Mouse (Mus musculus) midbrain, embryonic 15.5 days (tissue): ENCODE data around the gene Slc43a3. TPM values are rescaled to one million over a fixed set of nuclear protein-coding genes. Genes with fewer than 3 reads are reported as not detected.

Experiments
- ATAC-seq: fragments of 200-750 bp; cut with Nextera tagmentation; replicated peaks from 2 replicates; pipeline ENCODE4 v1.8.0; 2017; ENCODE audit warnings: moderate TSS enrichment
- H3K27ac ChIP-seq: fragments of 300-500 bp; sonication (generic); 2 replicates; pipeline ENCODE4 v1.5.1; 2015; ENCODE audit warnings: mild to moderate bottlenecking, inconsistent platforms
- H3K27me3 ChIP-seq: fragments of 300-500 bp; sonication (generic); replicated peaks from 2 replicates; pipeline ENCODE4 v1.6.1; 2015; ENCODE audit warnings: inconsistent platforms
- H3K36me3 ChIP-seq: fragments of 300-500 bp; sonication (generic); replicated peaks from 2 replicates; pipeline ENCODE4 v1.6.1; 2015; ENCODE audit warnings: inconsistent platforms
- H3K4me1 ChIP-seq: fragments of 300-500 bp; sonication (generic); 2 replicates; pipeline ENCODE4 v1.6.1; 2015; ENCODE audit warnings: inconsistent platforms
- H3K4me2 ChIP-seq: fragments of 300-500 bp; sonication (generic); 2 replicates; pipeline ENCODE4 v1.6.1; 2015; ENCODE audit warnings: inconsistent platforms, mild to moderate bottlenecking, moderate library complexity
- H3K4me3 ChIP-seq: fragments of 300-500 bp; sonication (generic); 2 replicates; pipeline ENCODE4 v1.5.1; 2015; ENCODE audit warnings: mild to moderate bottlenecking, inconsistent platforms
- H3K9ac ChIP-seq: fragments of 300-500 bp; sonication (generic); 2 replicates; pipeline ENCODE4 v1.6.1; 2015; ENCODE audit warnings: mild to moderate bottlenecking, inconsistent platforms
- H3K9me3 ChIP-seq: fragments of 300-500 bp; sonication (generic); 2 replicates; pipeline ENCODE4 v1.6.1; 2016; ENCODE audit warnings: inconsistent platforms
- WGBS: fragments of 180-500 bp; shearing (Covaris S2); methylation state at CpG from one replicate; pipeline ENCODE4 v1.1.7; 2015; ENCODE audit warnings: mixed read lengths; 5-methylcytosine and 5-hydroxymethylcytosine counted together
- polyA plus RNA-seq: library from polyadenylated mRNA; unstranded; fragments of >200 nt; fragmentation: Nextera tagmentation; extraction: Ambion mirVana; gene quantifications from 2 replicates; pipeline ENCODE4 v1.2.1, GENCODE M21; 2015

Slc43a3 gene
- polyA plus RNA-seq, 1 experiment from 2014 or later, result 3.8 TPM

GRCm38 (mm10) chr2:84941332-84941731 lies 5.0 kb downstream of the Slc43a3 start:
- H3K9ac ChIP-seq, result no peak overlapping the region
- no peak for ATAC-seq
- no peaks in the 10 kb centered on the region for H3K27me3 ChIP-seq
- 87% methylated on average over 2 of the region's 2 CpGs for WGBS
- no peaks in the 10 kb centered on the region for H3K36me3 ChIP-seq
- H3K9me3 ChIP-seq, result no peaks in the 10 kb centered on the region
- no peak overlapping the region for H3K27ac ChIP-seq
- no peaks in the 10 kb centered on the region; the same call in 1 of the 2 replicates for H3K4me1 ChIP-seq
- H3K4me2 ChIP-seq, result no peak overlapping the region
- no peak overlapping the region for H3K4me3 ChIP-seq

GRCm38 (mm10) chr2:84941795-84942194 lies 5.4 kb downstream of the Slc43a3 start:
- Histone ChIP-seq H3K4me2 (no peak overlapping the region), H3K9me3 (no peaks in the 10 kb centered on the region), H3K4me1 (no peaks in the 10 kb centered on the region; the same call in 1 of the 2 replicates), H3K9ac (no peak overlapping the region), H3K27ac (no peak overlapping the region), H3K4me3 (no peak overlapping the region), H3K36me3 (no peaks in the 10 kb centered on the region), H3K27me3 (no peaks in the 10 kb centered on the region)
- no peak for ATAC-seq
- WGBS, result 84% methylated on average over 4 of the region's 4 CpGs

- H3K27ac ChIP-seq, result no peak overlapping the region
- no peaks in the 10 kb centered on the region for H3K36me3 ChIP-seq
- no peak overlapping the region for H3K4me2 ChIP-seq
- H3K4me1 ChIP-seq, result no peaks in the 10 kb centered on the region
- WGBS, result 91% methylated on average over 3 of the region's 3 CpGs
- no peak overlapping the region for H3K4me3 ChIP-seq
- H3K9ac ChIP-seq, result no peak overlapping the region
- no peak for ATAC-seq
- H3K9me3 ChIP-seq, result no peaks in the 10 kb centered on the region
- H3K27me3 ChIP-seq, result no peaks in the 10 kb centered on the region
Observed at GRCm38 (mm10) chr2:84947154-84947771, 10.9 kb downstream of the Slc43a3 start.

DNA sequence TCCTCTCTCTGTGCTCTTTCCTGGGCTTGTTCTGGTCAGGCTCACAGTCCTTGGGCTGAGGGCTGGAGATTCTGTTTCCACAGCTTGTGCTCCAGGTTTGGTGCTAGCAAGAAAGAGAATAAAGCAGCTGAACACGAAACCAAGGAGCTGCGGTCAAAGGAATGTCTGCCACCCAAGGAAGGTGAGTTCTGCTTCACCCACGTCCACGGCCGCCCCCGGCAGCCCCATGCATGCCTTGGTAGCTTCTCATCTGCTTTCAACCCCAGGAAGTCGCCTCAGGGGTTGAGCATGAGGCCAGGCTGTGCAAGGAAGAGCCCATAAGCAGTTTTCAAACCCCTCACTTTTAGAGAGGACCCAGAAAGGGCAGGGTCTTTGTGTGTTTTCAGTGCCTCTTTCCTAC lies 11.9 kb downstream of the Slc43a3 start:
- WGBS, result 86% methylated on average over 7 of the region's 7 CpGs
- Histone ChIP-seq H3K4me1 (no peaks in the 10 kb centered on the region), H3K9me3 (no peaks in the 10 kb centered on the region), H3K4me2 (no peak overlapping the region), H3K27me3 (no peaks in the 10 kb centered on the region), H3K9ac (no peak overlapping the region), H3K4me3 (no peak overlapping the region), H3K27ac (no peak overlapping the region), H3K36me3 (no peaks in the 10 kb centered on the region)
- ATAC-seq, result no peak

DNA sequence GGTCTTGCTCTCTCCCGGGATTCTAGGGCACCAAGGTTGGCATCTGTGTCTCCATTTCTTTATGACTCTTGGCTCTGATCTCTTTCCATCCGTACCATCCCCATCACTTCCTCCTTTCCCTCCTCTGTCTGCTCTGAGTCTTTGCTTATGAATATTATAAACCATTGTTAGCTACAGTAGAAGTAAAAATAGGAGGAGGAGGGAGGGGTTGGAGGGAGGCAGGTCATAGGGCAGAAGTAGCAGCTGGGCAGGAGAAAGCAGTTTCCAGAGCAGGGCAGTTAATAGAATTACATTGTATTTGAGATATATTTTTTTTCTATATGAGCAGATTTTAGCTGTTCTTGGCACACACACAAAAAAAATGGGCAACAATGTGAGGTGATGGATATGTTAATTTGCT lies 12.3 kb downstream of the Slc43a3 start:
- Histone ChIP-seq H3K36me3 (no peaks in the 10 kb centered on the region), H3K4me3 (no peak overlapping the region), H3K4me2 (no peak overlapping the region), H3K27ac (no peak overlapping the region), H3K27me3 (no peaks in the 10 kb centered on the region), H3K9ac (no peak overlapping the region), H3K9me3 (no peaks in the 10 kb centered on the region), H3K4me1 (no peaks in the 10 kb centered on the region)
- 68% methylated on average over 2 of the region's 2 CpGs for WGBS
- no peak for ATAC-seq

GRCm38 (mm10) chr2:84951027-84951426 lies 14.6 kb downstream of the Slc43a3 start:
- H3K4me3 ChIP-seq, result no peak overlapping the region
- H3K9me3 ChIP-seq, result no peaks in the 10 kb centered on the region
- 93% methylated on average over 8 of the region's 8 CpGs for WGBS
- no peak overlapping the region for H3K27ac ChIP-seq
- no peaks in the 10 kb centered on the region for H3K4me1 ChIP-seq
- H3K9ac ChIP-seq, result no peak overlapping the region
- H3K27me3 ChIP-seq, result no peaks in the 10 kb centered on the region
- ATAC-seq, result no peak
- no peak overlapping the region for H3K4me2 ChIP-seq
- no peaks in the 10 kb centered on the region for H3K36me3 ChIP-seq

DNA sequence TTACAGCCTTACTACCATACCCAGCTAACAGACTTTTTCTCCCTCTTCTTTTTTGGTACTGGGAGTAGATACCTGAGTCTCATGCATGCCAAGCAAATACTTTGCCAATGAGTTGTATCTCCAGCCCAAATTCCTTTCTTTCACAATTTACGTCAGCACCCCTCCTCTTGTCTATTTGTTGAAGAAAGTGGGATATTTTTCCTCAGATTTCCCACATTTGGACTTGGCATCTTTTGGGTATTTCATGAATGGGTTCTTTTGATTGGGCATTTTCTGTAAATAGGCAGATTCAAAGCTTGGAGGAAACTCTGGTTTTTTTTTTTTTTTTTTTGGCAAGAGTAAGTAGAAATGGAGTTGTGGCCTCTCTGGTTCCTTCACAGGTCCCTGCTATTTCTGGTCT lies 15.9 kb downstream of the Slc43a3 start:
- Histone ChIP-seq H3K9ac (no peak overlapping the region), H3K9me3 (no peaks in the 10 kb centered on the region), H3K4me2 (no peak overlapping the region), H3K27ac (no peak overlapping the region), H3K4me3 (no peak overlapping the region), H3K36me3 (no peaks in the 10 kb centered on the region), H3K27me3 (no peaks in the 10 kb centered on the region), H3K4me1 (no peaks in the 10 kb centered on the region)
- ATAC-seq, result no peak
- WGBS, result 91% methylated on average over 1 of the region's 1 CpGs

- Histone ChIP-seq H3K4me3 (no peak overlapping the region), H3K27ac (no peak overlapping the region), H3K27me3 (no peaks in the 10 kb centered on the region), H3K4me1 (no peaks in the 10 kb centered on the region), H3K9ac (no peak overlapping the region), H3K36me3 (no peaks in the 10 kb centered on the region), H3K9me3 (no peaks in the 10 kb centered on the region), H3K4me2 (no peak overlapping the region)
- WGBS, result 83% methylated on average over 4 of the region's 4 CpGs
- ATAC-seq, result no peak
Observed at GRCm38 (mm10) chr2:84952693-84953092, 16.3 kb downstream of the Slc43a3 start.

DNA sequence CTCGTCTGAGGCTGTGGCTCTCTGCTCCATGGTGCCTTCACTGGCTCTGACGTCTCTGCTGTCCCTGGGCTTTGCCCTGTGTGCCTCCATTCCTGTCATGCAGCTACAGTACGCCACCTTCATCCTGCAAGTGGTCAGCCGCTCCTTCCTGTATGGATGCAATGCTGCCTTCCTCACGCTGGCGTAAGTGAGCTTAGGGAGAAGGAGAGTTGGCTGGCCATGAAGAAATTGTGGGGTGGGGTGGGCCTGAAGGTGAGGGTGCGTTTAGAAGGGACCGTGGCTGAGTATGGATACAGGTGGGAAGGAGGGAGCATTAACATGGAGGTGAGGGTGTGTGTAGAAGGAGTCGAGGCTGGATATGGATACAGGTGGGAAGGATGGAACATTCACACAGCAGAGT lies 19.1 kb downstream of the Slc43a3 start:
- no peaks in the 10 kb centered on the region for H3K36me3 ChIP-seq
- H3K9ac ChIP-seq, result no peak overlapping the region
- H3K27ac ChIP-seq, result no peak overlapping the region
- 92% methylated on average over 9 of the region's 9 CpGs for WGBS
- H3K27me3 ChIP-seq, result no peaks in the 10 kb centered on the region
- no peaks in the 10 kb centered on the region for H3K9me3 ChIP-seq
- ATAC-seq, result no peak
- H3K4me1 ChIP-seq, result no peaks in the 10 kb centered on the region
- H3K4me3 ChIP-seq, result no peak overlapping the region
- no peak overlapping the region for H3K4me2 ChIP-seq

DNA sequence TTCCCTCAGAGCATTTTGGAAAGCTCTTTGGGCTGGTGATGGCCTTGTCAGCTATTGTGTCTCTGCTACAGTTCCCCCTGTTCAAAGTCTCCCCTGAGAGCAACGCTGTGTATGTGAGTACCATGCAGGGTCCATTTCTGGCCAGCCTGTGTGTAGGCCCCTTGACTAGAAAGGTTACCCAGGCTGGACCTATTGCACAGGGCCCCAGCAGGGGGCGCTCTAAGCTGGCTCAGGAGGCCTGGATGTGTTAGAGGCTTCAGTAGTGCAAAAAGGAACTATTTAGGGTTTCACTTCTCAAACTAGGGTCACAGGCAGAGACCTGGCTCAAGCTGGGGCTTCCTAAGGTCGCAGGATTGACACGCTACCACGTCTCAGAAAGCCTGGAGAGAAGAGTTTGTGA lies 19.9 kb downstream of the Slc43a3 start:
- ATAC-seq, result no peak
- Histone ChIP-seq H3K9ac (no peak overlapping the region), H3K4me1 (no peaks in the 10 kb centered on the region), H3K36me3 (no peaks in the 10 kb centered on the region), H3K4me2 (no peak overlapping the region), H3K9me3 (no peaks in the 10 kb centered on the region), H3K4me3 (no peak overlapping the region), H3K27ac (no peak overlapping the region), H3K27me3 (no peaks in the 10 kb centered on the region)
- WGBS, result 63% methylated on average over 5 of the region's 5 CpGs

GRCm38 (mm10) chr2:84958588-84959264 lies 22.3 kb downstream of the Slc43a3 start:
- Histone ChIP-seq H3K4me2 (no peak overlapping the region), H3K9me3 (no peaks in the 10 kb centered on the region), H3K27me3 (no peaks in the 10 kb centered on the region), H3K4me1 (no peaks in the 10 kb centered on the region), H3K36me3 (no peaks in the 10 kb centered on the region), H3K4me3 (no peak overlapping the region), H3K27ac (no peak overlapping the region), H3K9ac (no peak overlapping the region)
- WGBS, result 92% methylated on average over 11 of the region's 11 CpGs
- no peak for ATAC-seq

DNA sequence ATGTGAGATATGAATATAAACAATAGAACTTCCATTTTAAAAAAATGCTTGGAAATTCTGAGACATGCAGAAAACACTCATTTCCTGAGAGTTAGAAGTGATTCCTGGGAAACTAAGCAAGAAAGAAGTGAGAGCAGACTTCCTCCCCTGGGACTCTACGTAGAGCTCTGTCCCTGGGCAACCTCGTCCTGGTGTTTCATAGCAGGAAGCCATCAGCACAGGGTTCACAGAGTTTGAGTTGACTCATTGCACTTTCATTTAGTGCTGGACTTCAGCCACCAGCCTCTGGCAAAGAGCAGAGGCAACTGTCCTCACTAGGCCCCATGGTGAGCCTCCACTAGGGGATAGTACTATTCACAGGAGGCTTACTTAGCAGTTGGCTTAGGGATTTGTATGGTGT lies 24.9 kb downstream of the Slc43a3 start:
- no peak overlapping the region for H3K27ac ChIP-seq
- H3K4me2 ChIP-seq, result no peak overlapping the region
- ATAC-seq, result no peak
- H3K4me3 ChIP-seq, result no peak overlapping the region
- H3K9me3 ChIP-seq, result no peaks in the 10 kb centered on the region
- H3K4me1 ChIP-seq, result no peaks in the 10 kb centered on the region
- H3K9ac ChIP-seq, result no peak overlapping the region
- WGBS, result 91% methylated on average over 2 of the region's 2 CpGs
- no peaks in the 10 kb centered on the region for H3K36me3 ChIP-seq
- no peaks in the 10 kb centered on the region for H3K27me3 ChIP-seq

DNA sequence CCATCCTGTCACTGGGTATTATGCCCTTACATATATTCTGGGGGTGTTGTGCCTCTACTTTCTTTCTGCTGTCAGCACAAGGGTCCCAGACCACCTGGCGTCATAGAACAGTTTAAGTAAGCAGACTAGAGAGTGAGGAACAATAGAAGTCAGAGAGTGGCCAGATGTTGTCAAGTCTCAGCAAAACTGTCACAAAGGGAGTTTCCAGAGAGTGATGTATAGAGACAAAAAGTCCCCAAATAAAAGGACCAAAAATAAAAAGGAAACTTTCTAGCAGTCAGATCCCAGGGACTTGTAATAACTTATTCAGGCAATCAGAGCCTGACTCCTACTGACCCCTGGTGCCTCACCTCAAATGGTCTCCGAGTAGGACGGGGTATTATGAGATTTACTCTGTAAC lies 25.5 kb downstream of the Slc43a3 start:
- no peaks in the 10 kb centered on the region for H3K4me1 ChIP-seq
- H3K9me3 ChIP-seq, result no peaks in the 10 kb centered on the region
- no peak overlapping the region for H3K9ac ChIP-seq
- no peak overlapping the region for H3K4me2 ChIP-seq
- ATAC-seq, result no peak
- H3K27ac ChIP-seq, result no peak overlapping the region
- H3K27me3 ChIP-seq, result no peaks in the 10 kb centered on the region
- WGBS, result 44% methylated on average over 3 of the region's 3 CpGs
- H3K36me3 ChIP-seq, result no peaks in the 10 kb centered on the region
- no peak overlapping the region for H3K4me3 ChIP-seq
